Mouse (Mus musculus): ENCODE results near the gene Gpr62. TPM values are rescaled to one million over a fixed set of nuclear protein-coding genes. Genes with fewer than 3 reads are reported as not detected.

Gpr62 gene
- polyA plus RNA-seq, 1 experiment from 2014 or later: 0.66 TPM

DNA sequence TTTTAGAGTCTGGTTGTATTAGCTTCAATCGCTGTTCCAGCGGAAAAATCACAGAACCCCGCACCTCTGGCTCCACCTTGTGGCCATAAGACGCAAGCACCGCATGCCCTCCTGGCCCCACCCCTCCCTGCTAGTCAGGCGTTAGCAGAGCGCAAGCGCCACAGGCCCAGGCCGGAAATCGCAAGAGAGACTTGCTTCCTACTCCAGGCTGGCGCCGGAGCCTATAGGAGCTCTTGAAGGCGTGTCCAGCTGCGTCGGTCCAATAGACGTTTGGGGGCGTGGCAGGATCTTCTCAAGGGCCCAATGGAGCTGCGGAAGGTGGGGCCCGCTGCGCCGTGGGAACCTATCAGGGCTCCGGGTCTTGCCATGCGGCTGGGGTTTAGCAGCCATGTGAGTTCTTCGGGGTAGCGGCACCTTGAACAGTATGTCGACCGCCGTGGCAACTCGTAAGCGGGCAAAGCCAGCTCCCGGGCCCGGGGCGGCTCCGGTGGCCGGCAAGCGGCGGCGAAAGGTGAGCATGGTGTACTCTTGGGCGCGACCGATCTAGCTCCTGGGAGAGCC, 11.3 kb upstream of the Gpr62 start, which contains the start of gene Parp3:
Gene Parp3, minus strand, starts transcription at position 26 of the 561 bp plus-strand sequence.
- Histone ChIP-seq H3K4me3 (ENCODE audit: low read length) (peak within 1 kb of the TSS; percentile 70), H3K4me2 (replicated peaks; ENCODE audit: low read depth, low read length) (peak within 1 kb of the TSS; percentile 79), H3K9me3 (ENCODE audit: control insufficient read depth, low read length) (no peaks in the 10 kb centered on the region), H3K27ac (ENCODE audit: low read depth, low read length) (peak within 1 kb of the TSS; percentile 67; the same call in 1 of the 2 replicates), H3K36me3 (ENCODE audit: control insufficient read depth, insufficient read depth, low read length) (peaks cover 16% of the 10 kb centered on the region), H3K27me3 (ENCODE audit: control insufficient read depth, insufficient read depth, low read length) (no peaks in the 10 kb centered on the region), H3K9ac (ENCODE audit: low read depth, low read length) (peak within 1 kb of the TSS; percentile 74), H3K4me1 (ENCODE audit: control insufficient read depth, insufficient read depth, low read length) (peaks cover 23% of the 10 kb centered on the region)
- under 1% methylated on average over 41 of the region's 41 CpGs for WGBS
- ATAC-seq (ENCODE audit: low FRiP score, low TSS enrichment): peak; percentile 97

GRCm38 (mm10) chr9:106476002-106476923, 10.5 kb upstream of the Gpr62 start:
- H3K4me3 ChIP-seq (ENCODE audit: low read length): 0 out of 2 replicates have a peak overlapping the region, but pooled peaks have one; percentile 11
- H3K27ac ChIP-seq (ENCODE audit: low read depth, low read length): peak overlapping the region; percentile 67; the same call in 1 of the 2 replicates
- peaks cover 11% of the 10 kb centered on the region for H3K36me3 ChIP-seq (ENCODE audit: control insufficient read depth, insufficient read depth, low read length)
- H3K4me1 ChIP-seq (ENCODE audit: control insufficient read depth, insufficient read depth, low read length): peaks cover 26% of the 10 kb centered on the region
- WGBS: 30% methylated on average over 16 of the region's 16 CpGs
- peak overlapping the region; percentile 47; the same call in 1 of the 2 replicates for H3K9ac ChIP-seq (ENCODE audit: low read depth, low read length)
- H3K4me2 ChIP-seq (replicated peaks; ENCODE audit: low read depth, low read length): peak overlapping the region; percentile 32
- H3K9me3 ChIP-seq (ENCODE audit: control insufficient read depth, low read length): no peaks in the 10 kb centered on the region
- ATAC-seq (ENCODE audit: low FRiP score, low TSS enrichment): peak; percentile 36
- H3K27me3 ChIP-seq (ENCODE audit: control insufficient read depth, insufficient read depth, low read length): no peaks in the 10 kb centered on the region

- Histone ChIP-seq H3K9ac (ENCODE audit: low read depth, low read length) (peak within 1 kb of the TSS; percentile 47; the same call in 1 of the 2 replicates), H3K36me3 (ENCODE audit: control insufficient read depth, insufficient read depth, low read length) (peaks cover 5% of the 10 kb centered on the region), H3K4me1 (ENCODE audit: control insufficient read depth, insufficient read depth, low read length) (peaks cover 26% of the 10 kb centered on the region), H3K27me3 (ENCODE audit: control insufficient read depth, insufficient read depth, low read length) (no peaks in the 10 kb centered on the region), H3K4me2 (replicated peaks; ENCODE audit: low read depth, low read length) (peak within 1 kb of the TSS; percentile 32), H3K4me3 (ENCODE audit: low read length) (0 out of 2 replicates have a peak within 1 kb of the TSS, but pooled peaks have one; percentile 11), H3K27ac (ENCODE audit: low read depth, low read length) (peak within 1 kb of the TSS; percentile 67; the same call in 1 of the 2 replicates), H3K9me3 (ENCODE audit: control insufficient read depth, low read length) (no peaks in the 10 kb centered on the region)
- ATAC-seq (ENCODE audit: low FRiP score, low TSS enrichment): no peak
- WGBS: 84% methylated on average over 10 of the region's 10 CpGs
Measured at GRCm38 (mm10) chr9:106475663-106476001, 9.9 kb upstream of the Gpr62 start, which contains the start of gene Rrp9. Gene Rrp9 (plus strand): TSS chr9:106475963.

- no peak for ATAC-seq (ENCODE audit: low FRiP score, low TSS enrichment)
- H3K9ac ChIP-seq (ENCODE audit: low read depth, low read length): no peak overlapping the region
- H3K4me1 ChIP-seq (ENCODE audit: control insufficient read depth, insufficient read depth, low read length): peaks cover 26% of the 10 kb centered on the region
- H3K36me3 ChIP-seq (ENCODE audit: control insufficient read depth, insufficient read depth, low read length): no peaks in the 10 kb centered on the region; the same call in 1 of the 2 replicates
- H3K4me3 ChIP-seq (ENCODE audit: low read length): no peak overlapping the region
- WGBS: 67% methylated on average over 7 of the region's 7 CpGs
- no peak overlapping the region for H3K27ac ChIP-seq (ENCODE audit: low read depth, low read length)
- H3K27me3 ChIP-seq (ENCODE audit: control insufficient read depth, insufficient read depth, low read length): no peaks in the 10 kb centered on the region
- H3K4me2 ChIP-seq (replicated peaks; ENCODE audit: low read depth, low read length): no peak overlapping the region
- H3K9me3 ChIP-seq (ENCODE audit: control insufficient read depth, low read length): no peaks in the 10 kb centered on the region
Measured at GRCm38 (mm10) chr9:106475046-106475445, 9.3 kb upstream of the Gpr62 start.

GRCm38 (mm10) chr9:106474456-106474855, 8.7 kb upstream of the Gpr62 start:
- no peaks in the 10 kb centered on the region for H3K36me3 ChIP-seq (ENCODE audit: control insufficient read depth, insufficient read depth, low read length)
- H3K4me3 ChIP-seq (ENCODE audit: low read length): no peak overlapping the region
- H3K27ac ChIP-seq (ENCODE audit: low read depth, low read length): no peak overlapping the region
- H3K9ac ChIP-seq (ENCODE audit: low read depth, low read length): no peak overlapping the region
- H3K4me2 ChIP-seq (replicated peaks; ENCODE audit: low read depth, low read length): no peak overlapping the region
- H3K9me3 ChIP-seq (ENCODE audit: control insufficient read depth, low read length): no peaks in the 10 kb centered on the region
- WGBS: 5% methylated on average over 6 of the region's 6 CpGs
- peak; percentile 17 for ATAC-seq (ENCODE audit: low FRiP score, low TSS enrichment)
- no peaks in the 10 kb centered on the region for H3K27me3 ChIP-seq (ENCODE audit: control insufficient read depth, insufficient read depth, low read length)
- peaks cover 26% of the 10 kb centered on the region for H3K4me1 ChIP-seq (ENCODE audit: control insufficient read depth, insufficient read depth, low read length)

DNA sequence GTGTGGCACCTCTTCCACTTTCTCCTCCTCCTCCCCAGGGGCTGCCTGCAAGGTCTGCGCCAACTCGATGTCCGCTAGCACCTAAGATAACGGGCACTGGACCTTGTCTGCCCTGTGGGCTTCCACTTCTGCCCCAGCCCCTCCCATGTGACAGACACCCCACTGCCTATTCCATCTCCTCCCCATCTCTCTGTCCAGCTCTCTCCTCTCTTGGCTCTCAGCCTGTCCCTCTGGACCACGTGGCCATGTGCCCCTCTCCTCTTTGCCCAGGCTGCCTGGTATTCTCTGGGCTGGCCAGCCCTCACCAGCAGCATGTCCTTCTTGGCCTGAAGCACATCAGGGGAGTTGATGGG, 8.0 kb upstream of the Gpr62 start:
- 77% methylated on average over 5 of the region's 5 CpGs for WGBS
- Histone ChIP-seq H3K9me3 (ENCODE audit: control insufficient read depth, low read length) (no peaks in the 10 kb centered on the region), H3K4me2 (replicated peaks; ENCODE audit: low read depth, low read length) (no peak overlapping the region), H3K4me3 (ENCODE audit: low read length) (no peak overlapping the region), H3K27me3 (ENCODE audit: control insufficient read depth, insufficient read depth, low read length) (no peaks in the 10 kb centered on the region), H3K27ac (ENCODE audit: low read depth, low read length) (no peak overlapping the region), H3K4me1 (ENCODE audit: control insufficient read depth, insufficient read depth, low read length) (peaks cover 26% of the 10 kb centered on the region), H3K36me3 (ENCODE audit: control insufficient read depth, insufficient read depth, low read length) (no peaks in the 10 kb centered on the region), H3K9ac (ENCODE audit: low read depth, low read length) (no peak overlapping the region)
- ATAC-seq (ENCODE audit: low FRiP score, low TSS enrichment): no peak

- ATAC-seq (ENCODE audit: low FRiP score, low TSS enrichment): no peak
- no peaks in the 10 kb centered on the region for H3K27me3 ChIP-seq (ENCODE audit: control insufficient read depth, insufficient read depth, low read length)
- no peaks in the 10 kb centered on the region for H3K36me3 ChIP-seq (ENCODE audit: control insufficient read depth, insufficient read depth, low read length)
- H3K27ac ChIP-seq (ENCODE audit: low read depth, low read length): no peak overlapping the region
- no peak overlapping the region for H3K9ac ChIP-seq (ENCODE audit: low read depth, low read length)
- H3K9me3 ChIP-seq (ENCODE audit: control insufficient read depth, low read length): no peaks in the 10 kb centered on the region
- no peak overlapping the region for H3K4me3 ChIP-seq (ENCODE audit: low read length)
- no peak overlapping the region for H3K4me2 ChIP-seq (replicated peaks; ENCODE audit: low read depth, low read length)
- WGBS: 86% methylated on average over 16 of the region's 16 CpGs
- H3K4me1 ChIP-seq (ENCODE audit: control insufficient read depth, insufficient read depth, low read length): peaks cover 23% of the 10 kb centered on the region
Measured at GRCm38 (mm10) chr9:106473081-106473752, 7.5 kb upstream of the Gpr62 start.

- no peak for ATAC-seq (ENCODE audit: low FRiP score, low TSS enrichment)
- peaks cover 17% of the 10 kb centered on the region for H3K4me1 ChIP-seq (ENCODE audit: control insufficient read depth, insufficient read depth, low read length)
- no peak overlapping the region for H3K4me2 ChIP-seq (replicated peaks; ENCODE audit: low read depth, low read length)
Measured at GRCm38 (mm10) chr9:106472321-106472720, 6.6 kb upstream of the Gpr62 start.

More at GRCm38 (mm10) chr9:106472321-106472720, 6.6 kb upstream of the Gpr62 start:
- 72% methylated on average over 4 of the region's 4 CpGs for WGBS
- Histone ChIP-seq H3K27ac (ENCODE audit: low read depth, low read length) (peak overlapping the region; percentile 51; the same call in 1 of the 2 replicates), H3K4me3 (ENCODE audit: low read length) (no peak overlapping the region), H3K9me3 (ENCODE audit: control insufficient read depth, low read length) (no peaks in the 10 kb centered on the region), H3K36me3 (ENCODE audit: control insufficient read depth, insufficient read depth, low read length) (no peaks in the 10 kb centered on the region), H3K9ac (ENCODE audit: low read depth, low read length) (no peak overlapping the region), H3K27me3 (ENCODE audit: control insufficient read depth, insufficient read depth, low read length) (no peaks in the 10 kb centered on the region)

All from kidney, embryonic 14.5 days (tissue).